Mouse (Mus musculus) kidney, embryonic 15.5 days (tissue): ENCODE measurements around the gene Gm20696. TPM values are rescaled to one million over a fixed set of nuclear protein-coding genes. Genes with fewer than 3 reads are reported as not detected.
A peak's percentile ranks its signal among the peaks of the same experiment; 100 is the strongest.

ENCODE experiments used
- ATAC-seq: fragments of 200-750 bp; cut with Nextera tagmentation; replicated peaks from 2 replicates; pipeline ENCODE4 v1.8.0; 2017; ENCODE audit warnings: moderate TSS enrichment; ENCODE audit not compliant: low FRiP score
- H3K27ac ChIP-seq: fragments of 300-500 bp; sonication (generic); 2 replicates; pipeline ENCODE4 v1.5.1; 2015; ENCODE audit warnings: mild to moderate bottlenecking, inconsistent platforms
- H3K27me3 ChIP-seq: fragments of 300-500 bp; sonication (generic); 2 replicates; pipeline ENCODE4 v1.6.1; 2015; ENCODE audit warnings: inconsistent platforms
- H3K36me3 ChIP-seq: fragments of 300-500 bp; sonication (generic); 2 replicates; pipeline ENCODE4 v1.6.1; 2015; ENCODE audit warnings: inconsistent platforms
- H3K4me1 ChIP-seq: fragments of 300-500 bp; sonication (generic); 2 replicates; pipeline ENCODE4 v1.6.1; 2015; ENCODE audit warnings: inconsistent platforms
- H3K4me2 ChIP-seq: fragments of 300-500 bp; sonication (generic); 2 replicates; pipeline ENCODE4 v1.6.1; 2015; ENCODE audit warnings: moderate library complexity, mild to moderate bottlenecking, inconsistent platforms
- H3K4me3 ChIP-seq: fragments of 300-500 bp; sonication (generic); replicated peaks from 2 replicates; pipeline ENCODE4 v1.5.1; 2015; ENCODE audit warnings: mild to moderate bottlenecking, inconsistent platforms
- H3K9ac ChIP-seq: fragments of 300-500 bp; sonication (generic); 2 replicates; pipeline ENCODE4 v1.6.1; 2015; ENCODE audit warnings: mild to moderate bottlenecking, inconsistent platforms
- H3K9me3 ChIP-seq: fragments of 300-500 bp; sonication (generic); replicated peaks from 2 replicates; pipeline ENCODE4 v1.6.1; 2016; ENCODE audit warnings: inconsistent platforms
- WGBS: fragments of 180-500 bp; shearing (Covaris S2); methylation state at CpG from one replicate; pipeline ENCODE4 v1.1.7; 2015; ENCODE audit warnings: mixed read lengths; 5-methylcytosine and 5-hydroxymethylcytosine counted together
- polyA plus RNA-seq: library from polyadenylated mRNA; unstranded; fragments of >200 nt; fragmentation: Nextera tagmentation; extraction: Ambion mirVana; gene quantifications from 2 replicates; pipeline ENCODE4 v1.2.1, GENCODE M21; 2015

The Gm20696 gene
- polyA plus RNA-seq, 1 experiment from 2014 or later, result 4.0 TPM

DNA sequence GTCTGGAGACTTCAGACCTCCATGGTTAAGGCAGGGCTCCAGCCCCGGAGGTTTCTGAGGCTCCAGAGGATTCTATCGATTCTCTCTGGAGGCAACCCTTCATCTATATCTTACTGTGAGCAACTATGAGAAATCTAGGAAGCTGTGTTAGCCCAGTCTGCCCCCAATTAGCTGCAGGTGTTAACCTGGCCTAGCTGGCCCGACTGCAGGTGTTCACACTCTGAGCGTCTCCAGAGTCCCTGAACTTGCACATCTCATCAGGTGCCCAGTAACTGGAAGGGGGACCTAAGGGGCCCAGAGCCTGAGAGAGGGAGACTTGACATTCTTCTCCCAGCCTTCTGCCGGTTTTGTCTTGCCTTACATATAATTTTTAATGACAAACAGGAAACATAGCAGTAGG, 278.6 kb downstream of the Gm20696 start:
- Histone ChIP-seq H3K27ac (no peak overlapping the region), H3K4me2 (no peak overlapping the region), H3K27me3 (no peaks in the 10 kb centered on the region), H3K9me3 (no peaks in the 10 kb centered on the region), H3K36me3 (peaks cover 6% of the 10 kb centered on the region; the same call in 1 of the 2 replicates), H3K4me1 (peaks cover 18% of the 10 kb centered on the region), H3K9ac (no peak overlapping the region), H3K4me3 (no peak overlapping the region)
- no peak for ATAC-seq
- 86% methylated on average over 5 of the region's 5 CpGs for WGBS

- no peak overlapping the region for H3K4me2 ChIP-seq
- peaks cover 12% of the 10 kb centered on the region for H3K27me3 ChIP-seq
- ATAC-seq, result no peak
- H3K27ac ChIP-seq, result no peak overlapping the region
- no peaks in the 10 kb centered on the region for H3K9me3 ChIP-seq
- no peak overlapping the region for H3K9ac ChIP-seq
- peaks cover 6% of the 10 kb centered on the region; the same call in 1 of the 2 replicates for H3K36me3 ChIP-seq
- H3K4me3 ChIP-seq, result no peak overlapping the region
- H3K4me1 ChIP-seq, result peaks cover 21% of the 10 kb centered on the region
- WGBS, result 86% methylated on average over 2 of the region's 2 CpGs
Measured at GRCm38 (mm10) chr6:99385059-99385604, 281.5 kb downstream of the Gm20696 start.

DNA sequence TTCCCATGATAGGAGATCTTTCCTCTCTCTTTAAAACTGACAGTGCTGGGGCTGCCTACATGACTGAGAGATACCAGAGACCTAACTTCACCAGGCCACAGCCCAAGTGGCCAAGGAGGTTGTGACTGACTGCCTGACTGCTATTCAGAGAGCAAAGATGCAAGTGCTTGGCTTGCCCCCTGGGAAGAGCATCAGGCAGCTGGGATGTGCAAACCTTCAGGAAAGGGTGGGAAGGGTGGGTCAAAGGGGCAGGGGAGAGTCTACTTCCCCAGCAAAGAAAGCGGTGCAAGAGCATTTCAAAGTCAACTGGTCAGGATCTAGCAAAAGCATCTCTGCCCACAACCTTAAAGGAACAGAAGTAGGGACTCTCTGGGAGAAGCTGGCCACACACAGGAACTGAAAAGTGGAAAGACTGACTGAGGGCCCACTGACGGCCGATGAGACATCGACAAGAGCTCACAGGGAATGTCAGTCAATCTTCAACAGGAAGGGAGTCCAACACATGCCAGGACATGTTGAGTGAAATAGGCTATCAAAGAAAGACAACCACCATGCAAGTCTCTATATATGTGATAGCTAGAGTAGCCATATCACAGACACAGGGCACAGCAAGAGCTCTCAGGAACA, 282.6 kb downstream of the Gm20696 start:
- no peak overlapping the region for H3K4me3 ChIP-seq
- H3K4me1 ChIP-seq, result peaks cover 21% of the 10 kb centered on the region
- no peaks in the 10 kb centered on the region for H3K9me3 ChIP-seq
- H3K9ac ChIP-seq, result no peak overlapping the region
- H3K27ac ChIP-seq, result no peak overlapping the region
- H3K27me3 ChIP-seq, result peaks cover 12% of the 10 kb centered on the region
- no peak for ATAC-seq
- H3K36me3 ChIP-seq, result peaks cover 6% of the 10 kb centered on the region; the same call in 1 of the 2 replicates
- WGBS, result 69% methylated on average over 4 of the region's 4 CpGs
- H3K4me2 ChIP-seq, result no peak overlapping the region

DNA sequence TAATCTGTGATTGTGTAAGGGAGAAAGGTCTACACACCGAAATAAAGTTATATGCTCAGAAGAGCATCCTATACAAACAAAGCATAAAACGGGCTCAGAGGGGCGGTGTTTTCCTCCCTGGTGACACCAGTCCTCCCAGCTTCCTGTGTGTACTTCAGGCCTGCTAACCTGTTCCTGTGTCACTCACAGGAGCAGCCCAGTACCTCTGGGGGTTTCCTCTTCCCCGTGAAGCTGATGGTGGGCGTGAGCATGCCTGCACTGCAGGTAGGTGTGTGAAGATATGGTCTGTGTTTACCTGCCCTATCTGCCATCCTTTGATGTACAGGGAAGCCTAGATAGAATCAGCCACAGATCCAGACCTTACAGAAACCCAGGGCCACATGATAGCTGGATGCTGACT, 286.5 kb downstream of the Gm20696 start:
- no peak overlapping the region for H3K9ac ChIP-seq
- H3K27me3 ChIP-seq, result peaks cover 16% of the 10 kb centered on the region
- H3K27ac ChIP-seq, result peak overlapping the region; percentile 57; the same call in 1 of the 2 replicates
- H3K36me3 ChIP-seq, result no peaks in the 10 kb centered on the region
- H3K4me2 ChIP-seq, result no peak overlapping the region
- H3K9me3 ChIP-seq, result no peaks in the 10 kb centered on the region
- 40% methylated on average over 5 of the region's 5 CpGs for WGBS
- no peak overlapping the region for H3K4me3 ChIP-seq
- no peak for ATAC-seq
- peaks cover 51% of the 10 kb centered on the region for H3K4me1 ChIP-seq

- WGBS, result 49% methylated on average over 7 of the region's 7 CpGs
- ATAC-seq, result 0 out of 2 replicates have a peak, but pooled peaks have one; percentile 9
Measured at GRCm38 (mm10) chr6:99378997-99379710, 287.4 kb downstream of the Gm20696 start.

GRCm38 (mm10) chr6:99377716-99378115, 288.9 kb downstream of the Gm20696 start:
- Histone ChIP-seq H3K4me2 (no peak overlapping the region), H3K9me3 (no peaks in the 10 kb centered on the region), H3K9ac (no peak overlapping the region), H3K27ac (0 out of 2 replicates have a peak overlapping the region, but pooled peaks have one; percentile 57), H3K36me3 (no peaks in the 10 kb centered on the region), H3K4me3 (no peak overlapping the region), H3K4me1 (peaks cover 61% of the 10 kb centered on the region), H3K27me3 (peaks cover 16% of the 10 kb centered on the region)
- ATAC-seq, result no peak
- WGBS, result 68% methylated on average over 4 of the region's 4 CpGs

More at GRCm38 (mm10) chr6:99378997-99379710, 287.4 kb downstream of the Gm20696 start:
- peaks cover 16% of the 10 kb centered on the region for H3K27me3 ChIP-seq
- H3K9ac ChIP-seq, result no peak overlapping the region
- no peaks in the 10 kb centered on the region for H3K36me3 ChIP-seq
- H3K9me3 ChIP-seq, result no peaks in the 10 kb centered on the region
- H3K4me2 ChIP-seq, result no peak overlapping the region
- H3K27ac ChIP-seq, result peak overlapping the region; percentile 57
- H3K4me1 ChIP-seq, result peaks cover 61% of the 10 kb centered on the region
- no peak overlapping the region for H3K4me3 ChIP-seq

GRCm38 (mm10) chr6:99377131-99377530, 289.5 kb downstream of the Gm20696 start:
- H3K36me3 ChIP-seq, result no peaks in the 10 kb centered on the region
- no peak for ATAC-seq
- H3K4me3 ChIP-seq, result no peak overlapping the region
- 47% methylated on average over 2 of the region's 2 CpGs for WGBS
- no peak overlapping the region for H3K9ac ChIP-seq
- peaks cover 61% of the 10 kb centered on the region for H3K4me1 ChIP-seq
- H3K9me3 ChIP-seq, result no peaks in the 10 kb centered on the region
- no peak overlapping the region for H3K4me2 ChIP-seq
- H3K27me3 ChIP-seq, result peaks cover 11% of the 10 kb centered on the region
- H3K27ac ChIP-seq, result 0 out of 2 replicates have a peak overlapping the region, but pooled peaks have one; percentile 57

DNA sequence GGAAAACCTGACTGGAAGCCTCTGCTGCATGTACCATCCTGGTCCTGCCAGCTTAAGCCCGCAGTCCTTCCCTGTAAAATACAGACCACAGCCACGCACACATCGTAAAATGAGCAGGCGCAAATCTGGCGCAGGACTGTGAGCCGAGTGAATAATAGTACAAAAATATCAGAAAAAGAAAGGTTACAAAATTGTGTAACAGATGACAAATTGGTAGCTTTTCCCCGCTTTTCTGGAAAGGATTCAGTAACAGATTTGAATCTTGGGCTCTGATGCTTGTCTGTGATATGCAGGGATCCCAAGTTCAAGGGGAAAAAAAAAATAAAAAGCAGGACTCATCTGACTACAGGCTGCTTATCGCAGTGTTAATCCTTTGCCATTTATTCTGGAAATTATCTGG, 289.9 kb downstream of the Gm20696 start:
- ATAC-seq, result no peak
- no peaks in the 10 kb centered on the region for H3K9me3 ChIP-seq
- H3K27me3 ChIP-seq, result peaks cover 7% of the 10 kb centered on the region
- H3K4me1 ChIP-seq, result peaks cover 63% of the 10 kb centered on the region
- WGBS, result 82% methylated on average over 8 of the region's 8 CpGs
- H3K4me3 ChIP-seq, result no peak overlapping the region
- H3K4me2 ChIP-seq, result no peak overlapping the region
- H3K36me3 ChIP-seq, result no peaks in the 10 kb centered on the region
- H3K9ac ChIP-seq, result no peak overlapping the region
- H3K27ac ChIP-seq, result no peak overlapping the region

DNA sequence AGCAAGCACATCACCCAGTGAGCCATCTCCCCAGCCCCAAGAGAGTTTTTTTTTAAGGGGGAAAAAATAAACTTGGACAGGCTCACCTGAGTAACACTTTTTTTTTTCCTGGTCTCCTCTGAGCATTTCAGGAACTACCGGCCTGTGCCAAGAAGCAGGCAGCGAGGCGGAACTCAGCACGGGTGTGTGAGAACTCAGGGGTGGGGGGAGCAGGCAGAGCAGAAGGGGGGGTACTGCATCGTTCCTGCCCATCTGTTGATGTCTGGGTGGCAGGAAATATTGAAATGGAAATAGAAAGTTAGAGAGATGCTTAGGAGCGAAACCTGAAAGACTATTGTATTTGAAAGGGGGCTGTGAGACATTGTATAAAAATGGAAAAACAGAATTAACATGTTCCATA, 290.7 kb downstream of the Gm20696 start:
- Histone ChIP-seq H3K9me3 (no peaks in the 10 kb centered on the region), H3K36me3 (no peaks in the 10 kb centered on the region), H3K4me3 (no peak overlapping the region), H3K9ac (no peak overlapping the region), H3K4me1 (peaks cover 63% of the 10 kb centered on the region), H3K4me2 (no peak overlapping the region), H3K27ac (no peak overlapping the region), H3K27me3 (peaks cover 4% of the 10 kb centered on the region; the same call in 1 of the 2 replicates)
- WGBS, result 36% methylated on average over 6 of the region's 6 CpGs
- ATAC-seq, result no peak

GRCm38 (mm10) chr6:99375376-99375775, 291.2 kb downstream of the Gm20696 start:
- Histone ChIP-seq H3K9me3 (no peaks in the 10 kb centered on the region), H3K27ac (no peak overlapping the region), H3K4me2 (no peak overlapping the region), H3K4me1 (peaks cover 63% of the 10 kb centered on the region), H3K27me3 (peaks cover 4% of the 10 kb centered on the region; the same call in 1 of the 2 replicates), H3K4me3 (no peak overlapping the region), H3K9ac (no peak overlapping the region), H3K36me3 (no peaks in the 10 kb centered on the region)
- 30% methylated on average over 4 of the region's 4 CpGs for WGBS
- no peak for ATAC-seq

GRCm38 (mm10) chr6:99374448-99375271, 291.9 kb downstream of the Gm20696 start:
- H3K9ac ChIP-seq, result no peak overlapping the region
- no peak overlapping the region for H3K4me3 ChIP-seq
- H3K4me1 ChIP-seq, result peaks cover 60% of the 10 kb centered on the region
- no peak for ATAC-seq
- no peak overlapping the region for H3K4me2 ChIP-seq
- H3K27me3 ChIP-seq, result peaks cover 4% of the 10 kb centered on the region; the same call in 1 of the 2 replicates
- no peaks in the 10 kb centered on the region for H3K9me3 ChIP-seq
- 0 out of 2 replicates have a peak overlapping the region, but pooled peaks have one; percentile 5 for H3K27ac ChIP-seq
- H3K36me3 ChIP-seq, result no peaks in the 10 kb centered on the region
- 49% methylated on average over 19 of the region's 19 CpGs for WGBS
